Mouse (Mus musculus) urinary bladder, postnatal 14 days (tissue): Measurements from ENCODE around the gene Gfral.
A peak's percentile ranks its signal among the peaks of the same experiment; 100 is the strongest.

Source experiments
- DNase-seq: peaks from one replicate; pipeline ENCODE4 v3.0.0; 2021; ENCODE audit warnings: low spot score

Gene Gfral

GRCm38 (mm10) chr9:76122888-76123287 lies 90.6 kb downstream of the Gfral start:
- DNase-seq = peak; percentile 63
